Mouse (Mus musculus): ENCODE results near the gene Gm10197.
A peak's percentile ranks its signal among the peaks of the same experiment; 100 is the strongest.
"Not testable (repeated sequence)": the region's sequence is repeated elsewhere in the genome, so short reads cannot be mapped to it uniquely, and the experiment has no call there.

The Gm10197 gene

DNA sequence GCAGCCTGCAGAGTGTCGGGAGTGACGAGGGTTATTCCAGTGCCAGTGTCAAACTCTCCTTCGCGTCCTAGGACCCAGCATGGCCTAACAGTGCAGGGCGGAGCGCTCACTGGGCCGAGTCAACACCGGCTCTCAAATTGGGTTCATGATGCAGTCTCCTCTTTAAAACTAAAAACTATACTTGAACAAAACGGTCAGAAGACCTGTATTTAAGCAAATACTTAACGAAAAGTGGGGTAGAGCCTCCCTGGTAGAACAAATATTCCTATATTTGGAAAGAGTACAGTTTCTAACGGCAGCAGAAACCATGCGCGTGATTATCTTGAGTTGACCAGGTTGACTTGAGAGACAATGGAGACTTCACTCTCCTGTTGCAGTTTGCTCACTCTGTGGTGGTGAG is at the start of gene Gm10197:
Gene Gm10197, minus strand, starts transcription at position 101 of the 400 bp plus-strand sequence.
- no peak for DNase-seq

- peak; percentile 56 to 76 for DNase-seq
Measured at GRCm38 (mm10) chr19:53420924-53421582, 49.5 kb upstream of the Gm10197 start.

- peak; percentile 52 to 71 for DNase-seq
Measured at GRCm38 (mm10) chr19:53419834-53420233, 48.3 kb upstream of the Gm10197 start.

GRCm38 (mm10) chr19:53415198-53415597 is 43.6 kb upstream of the Gm10197 start:
- no peak for DNase-seq

DNA sequence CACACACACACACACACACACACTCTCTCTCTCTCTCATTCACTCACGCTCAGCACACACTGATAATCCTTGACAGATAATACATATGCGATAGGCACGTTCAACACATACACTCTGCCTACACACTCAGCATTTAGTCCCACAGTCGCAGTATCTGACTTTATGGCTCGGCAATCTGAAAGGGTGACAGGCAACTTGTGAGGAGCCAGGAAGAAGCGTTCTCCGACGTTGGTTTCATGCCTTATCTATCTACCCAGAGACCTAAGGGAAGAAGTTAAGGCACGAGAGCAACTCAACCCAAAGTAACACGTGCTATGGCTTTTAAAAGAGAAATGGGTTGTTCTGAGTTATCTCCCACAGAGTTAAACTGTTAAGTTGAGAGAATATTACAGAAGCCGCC is 43.1 kb upstream of the Gm10197 start:
- no peak for DNase-seq

DNA sequence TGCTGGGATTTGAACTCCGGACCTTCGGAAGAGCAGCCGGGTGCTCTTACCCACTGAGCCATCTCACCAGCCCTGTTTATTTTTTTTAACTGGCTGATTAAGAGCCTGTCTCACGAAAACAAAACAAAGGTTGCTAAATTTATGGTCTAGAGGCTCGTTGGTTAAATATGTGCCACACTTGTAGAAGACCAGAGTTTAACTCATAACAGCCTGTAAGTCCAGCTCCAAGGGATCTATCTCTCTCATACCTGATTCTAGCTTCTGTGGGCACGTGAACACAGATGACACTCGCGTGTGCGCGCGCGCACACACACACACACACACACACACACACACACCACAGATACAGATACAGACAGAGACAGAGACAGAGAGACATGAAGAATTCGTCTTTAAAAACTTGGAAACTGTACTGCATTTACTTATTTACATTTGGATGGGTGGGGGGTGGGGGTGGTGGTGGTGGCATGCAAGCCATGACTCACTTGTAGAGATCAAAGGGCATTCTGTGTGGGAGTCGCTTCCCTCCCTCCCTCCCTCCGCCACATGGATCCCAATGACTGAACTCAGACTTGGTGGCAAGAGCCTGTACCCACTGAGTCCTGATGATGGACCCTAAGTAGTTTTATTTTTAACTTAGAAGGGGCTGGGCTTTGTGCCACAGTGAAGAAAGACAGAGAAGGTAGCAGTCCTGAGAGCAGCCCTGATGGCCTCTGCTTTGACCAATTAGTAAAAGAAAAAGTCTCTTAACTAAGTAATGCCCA is 42.2 kb upstream of the Gm10197 start:
- DNase-seq: no peak

GRCm38 (mm10) chr19:53412149-53412848 is 40.7 kb upstream of the Gm10197 start:
- DNase-seq: no peak

GRCm38 (mm10) chr19:53409663-53410307 is 38.2 kb upstream of the Gm10197 start:
- no peak for DNase-seq

- no peak for DNase-seq
Measured at GRCm38 (mm10) chr19:53408398-53408797, 36.8 kb upstream of the Gm10197 start.

- DNase-seq: no peak
Measured at GRCm38 (mm10) chr19:53407350-53407749, 35.8 kb upstream of the Gm10197 start.

DNA sequence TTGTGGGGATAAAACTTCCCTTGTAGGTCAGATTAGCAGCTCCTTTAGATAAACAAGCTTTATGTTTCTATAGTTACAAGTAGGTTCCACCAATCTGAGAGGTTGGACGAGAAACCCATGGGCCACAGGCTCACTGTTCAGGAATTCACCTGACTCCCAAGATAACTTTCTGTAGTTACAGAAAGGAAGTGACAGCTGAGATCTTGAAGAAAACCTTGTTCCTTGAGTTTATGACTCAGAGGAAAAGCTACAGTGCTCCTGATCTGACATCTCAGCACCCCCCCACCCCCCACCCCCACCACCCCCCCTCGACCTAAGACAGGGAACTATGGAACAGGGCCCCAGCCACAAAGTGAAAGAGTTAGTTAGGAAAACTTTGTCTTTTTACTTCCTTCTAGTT is 34.2 kb upstream of the Gm10197 start:
- DNase-seq: no peak

GRCm38 (mm10) chr19:53404837-53405356 is 33.3 kb upstream of the Gm10197 start:
- DNase-seq: no peak

DNA sequence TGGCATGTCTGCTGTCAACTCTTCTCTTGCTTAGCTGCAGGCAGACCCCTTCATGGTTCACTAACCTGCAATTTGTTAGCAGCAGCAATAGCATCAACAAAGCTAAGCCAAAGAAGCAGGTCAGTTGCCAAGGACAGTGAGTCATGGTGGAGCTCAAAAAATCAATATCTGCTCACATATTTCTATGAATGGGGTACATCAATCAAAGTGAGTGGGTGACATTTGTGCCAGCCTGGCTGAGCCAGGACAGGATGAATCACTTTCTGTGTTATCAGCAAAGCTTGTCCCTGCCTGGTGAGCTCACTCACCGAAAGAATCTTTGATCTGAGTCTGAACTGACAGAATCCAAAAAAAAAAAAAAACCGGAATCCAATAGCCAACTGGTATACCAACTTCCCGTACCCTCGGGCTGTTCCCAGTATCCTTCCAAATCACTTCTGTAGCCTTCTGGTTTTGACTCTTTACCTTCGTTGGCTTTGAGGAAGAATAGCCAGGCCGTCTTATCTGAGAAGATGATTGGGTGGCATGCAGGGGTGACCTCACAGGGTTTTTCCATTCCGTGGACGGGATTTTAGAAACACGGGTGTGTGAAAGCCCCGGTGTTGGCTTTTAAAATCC is 32.8 kb upstream of the Gm10197 start:
- no peak for DNase-seq

GRCm38 (mm10) chr19:53402741-53403432 is 31.3 kb upstream of the Gm10197 start:
- DNase-seq: no peak

GRCm38 (mm10) chr19:53400332-53401110 is 29.0 kb upstream of the Gm10197 start:
- no peak for DNase-seq

DNA sequence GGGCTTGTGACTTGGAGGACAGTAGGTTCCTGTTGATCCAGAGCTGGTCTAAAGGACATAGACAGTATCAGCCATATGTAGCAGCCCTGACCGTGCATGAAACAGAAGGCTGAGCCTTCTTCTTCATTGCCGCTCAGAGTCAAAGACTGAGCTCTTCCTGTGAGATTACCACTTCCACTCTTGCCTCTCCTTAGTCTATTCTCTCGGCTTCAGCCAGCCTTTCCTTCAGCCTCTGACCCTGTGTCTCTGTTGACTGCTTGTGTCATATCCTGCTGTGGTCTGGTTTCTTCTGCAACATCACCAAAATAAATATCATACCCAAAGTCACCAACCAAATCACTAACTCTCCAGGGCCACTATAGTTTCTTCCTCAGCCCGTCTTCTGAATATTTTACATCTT is 27.6 kb upstream of the Gm10197 start:
- no peak for DNase-seq

GRCm38 (mm10) chr19:53397451-53398233 is 26.1 kb upstream of the Gm10197 start:
- no peak for DNase-seq

DNA sequence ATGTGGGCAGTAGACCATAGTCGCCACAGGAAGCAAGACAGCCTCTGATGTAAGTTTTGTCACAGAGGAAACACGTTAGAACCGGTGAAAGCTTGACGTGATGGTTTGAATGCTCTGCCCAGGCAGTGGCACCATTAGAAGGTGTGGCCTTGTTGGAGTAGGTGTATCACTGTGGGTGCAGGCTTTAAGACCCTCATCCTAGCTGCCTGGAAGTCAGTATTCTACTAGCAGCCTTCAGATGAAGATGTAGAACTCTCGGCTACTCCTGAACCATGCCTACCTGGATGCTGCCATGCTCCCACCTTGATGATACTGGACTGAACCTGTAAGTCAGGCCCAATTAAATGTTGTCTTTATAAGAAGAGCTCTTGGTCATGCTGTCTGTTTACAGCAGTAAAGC is 24.2 kb upstream of the Gm10197 start:
- DNase-seq: not testable (repeated sequence)

GRCm38 (mm10) chr19:53394956-53395355 is 23.4 kb upstream of the Gm10197 start:
- DNase-seq: not testable (repeated sequence)

GRCm38 (mm10) chr19:53394552-53394951 is 23.0 kb upstream of the Gm10197 start:
- no peak for DNase-seq
